Mouse (Mus musculus): ENCODE measurements at regions not wholly inside any gene's neighbourhood (a gene's known extent, or its start where the extent isn't known, plus 50 kb on each side); places are given as distances from the start of the nearest gene placed in this dataset.

GRCm38 (mm10) chr7:129691619-129692071 lies 100.0 kb downstream of the Wdr11 start:
- TF ChIP-seq CTCF (IDR thresholded peaks at IDR 0.05; ENCODE audit: control insufficient read depth, insufficient read depth, insufficient replicate concordance, low read depth, low read length) (no peak), POLR2A (IDR thresholded peaks at IDR 0.05; ENCODE audit: control insufficient read depth, low read depth, low read length) (no peak)
